27 mouse cellular contexts compared by ENCODE assay signal in the genomic region with DNA sequence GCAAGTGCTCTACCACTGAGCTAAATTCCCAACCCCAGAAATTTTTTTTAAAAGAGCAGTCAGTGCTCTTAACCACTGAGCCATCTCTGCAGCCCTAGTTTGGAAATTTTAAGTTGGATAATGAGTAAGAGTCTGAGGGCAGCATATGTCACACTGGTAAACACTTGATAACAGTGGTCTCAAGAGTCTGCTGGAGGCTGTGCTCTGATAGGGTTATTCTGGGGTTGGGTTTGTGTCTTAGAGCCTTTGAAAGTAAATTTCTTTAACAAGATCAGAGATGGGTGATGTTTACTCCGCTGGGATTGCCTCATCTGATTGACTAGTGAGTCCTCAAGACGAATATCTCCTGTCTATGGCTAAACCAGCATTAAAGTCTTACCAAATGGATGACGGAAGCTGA. TPM values are rescaled to one million over a fixed set of nuclear protein-coding genes. Genes with fewer than 3 reads are reported as not detected.
A peak's percentile ranks its signal among the peaks of the same experiment; 100 is the strongest.
DNase-seq lines count a peak whose midpoint lies in the region; ATAC-seq and TF ChIP-seq lines count a peak whose summit lies in the region.
"Had no signal": no experiment of that assay in that cellular context is flagged by ENCODE, and none has a peak within 500 bp of the region (broad histone marks: within the 10 kb centered on the region; RNA-seq: fewer than 3 reads in every experiment).

No protein-coding gene starts in this region.

- H3K27me3 ChIP-seq in MEL (ENCODE audit: control insufficient read depth in 1 of 2, insufficient read depth in 2 of 2, low read length in 2 of 2) = no peaks in the 10 kb centered on the region
- no peaks in the 10 kb centered on the region for H3K27me3 ChIP-seq in liver, embryonic 11.5 days (replicated peaks; ENCODE audit: control insufficient read depth, insufficient read depth, low read length)
- H3K27me3 ChIP-seq in liver, embryonic 16.5 days (ENCODE audit: control insufficient read depth, insufficient read depth, low read depth, low read length) = no peaks in the 10 kb centered on the region
- H3K27me3 ChIP-seq: heart, embryonic 13.5 days; kidney, embryonic 15.5 days; megakaryocyte, embryonic 14.5 days; midbrain, embryonic 13.5 days; neural tube, embryonic 13.5 days; stomach, embryonic 15.5 days had no signal

- H3K9ac ChIP-seq in MEL (ENCODE audit: control insufficient read depth, low read depth, low read length, poor library complexity, severe bottlenecking) = no peak overlapping the region
- H3K9ac ChIP-seq in liver, embryonic 11.5 days (ENCODE audit: low read depth, low read length) = no peak overlapping the region
- H3K9ac ChIP-seq in liver, embryonic 16.5 days (ENCODE audit: low read depth, low read length) = peak overlapping the region; percentile 27; the same call in 1 of the 2 replicates
- H3K9ac ChIP-seq: heart, embryonic 13.5 days; kidney, embryonic 15.5 days; midbrain, embryonic 13.5 days; neural tube, embryonic 13.5 days; stomach, embryonic 15.5 days had no signal

- ATAC-seq in liver, embryonic 11.5 days (replicated peaks; ENCODE audit: low FRiP score) = peak; percentile 61
- ATAC-seq in liver, embryonic 16.5 days (ENCODE audit: low read depth) = peak; percentile 43
- ATAC-seq: activated CD4-positive, CD25-positive, alpha-beta regulatory T cell, adult 4 months; CD4-positive, CD25-positive, alpha-beta regulatory T cell, adult 4 months; forebrain, embryonic 16.5 days; hindbrain, embryonic 16.5 days; midbrain, embryonic 13.5 days had no signal

- TF ChIP-seq EP300 in MEL (IDR thresholded peaks at IDR 0.05; ENCODE audit: low read depth in 1 of 2, low read length in 2 of 2) = peak in 1 of 2 experiments; percentile 28; a peak in 1 of 4 replicates

- peak; percentile 52 for DNase-seq in MEL (ENCODE audit: low read depth, low spot score)
- peak; percentile 61 for DNase-seq in c-Kit-positive CD71-positive TER-119-positive erythroid progenitor cells, embryonic 14.5 days (ENCODE audit: low spot score)
- DNase-seq in liver, embryonic 11.5 days (ENCODE audit: low spot score) = no peak
- no peak for DNase-seq in cerebellum, adult 8-10 months
- DNase-seq in cerebellum, adult 9-10 months = no peak
- no peak for DNase-seq in heart, postnatal 10 days
- DNase-seq in adrenal gland, adult (ENCODE audit: inconsistent age in 2 of 2, low spot score in 1 of 2) = no peak
- DNase-seq: adrenal gland, postnatal 10 days; cerebellum, postnatal 10 days; heart, adult 2 months; heart, postnatal 14 days; kidney, adult 18-20 months; kidney, postnatal 36 days; lung, postnatal 36 days; right cerebral cortex, postnatal 4 days had no signal

- H3K27ac ChIP-seq in MEL (ENCODE audit: control insufficient read depth, low read depth, low read length) = no peak overlapping the region
- peak overlapping the region; percentile 13; the same call in 1 of the 2 replicates for H3K27ac ChIP-seq in liver, embryonic 11.5 days (ENCODE audit: low read depth, low read length)
- peak overlapping the region; percentile 81 for H3K27ac ChIP-seq in liver, embryonic 16.5 days (ENCODE audit: low read length)
- H3K27ac ChIP-seq: heart, adult 2 months; heart, embryonic 13.5 days; hindbrain, embryonic 10.5 days; kidney, embryonic 15.5 days; midbrain, embryonic 13.5 days; neural tube, embryonic 13.5 days; stomach, embryonic 15.5 days had no signal

- no peaks in the 10 kb centered on the region for H3K9me3 ChIP-seq in MEL (replicated peaks; ENCODE audit: insufficient read depth, low read length)
- H3K9me3 ChIP-seq in liver, embryonic 11.5 days (ENCODE audit: control insufficient read depth, low read length) = no peaks in the 10 kb centered on the region
- no peaks in the 10 kb centered on the region for H3K9me3 ChIP-seq in liver, embryonic 16.5 days (replicated peaks; ENCODE audit: control insufficient read depth, low read length)
- H3K9me3 ChIP-seq: heart, embryonic 13.5 days; hindbrain, embryonic 10.5 days; kidney, embryonic 15.5 days; megakaryocyte, embryonic 14.5 days; midbrain, embryonic 13.5 days; neural tube, embryonic 13.5 days; stomach, embryonic 15.5 days had no signal

- TF ChIP-seq RAD21 in MEL (IDR thresholded peaks at IDR 0.05; ENCODE audit: low read depth, low read length) = no peak

- intact Hi-C loops in heart, postnatal 10 days (cut with DNase I) = no loop called here

- H3K36me3 ChIP-seq in MEL (ENCODE audit: control insufficient read depth in 1 of 2, insufficient read depth in 2 of 2, low read length in 2 of 2) = peaks cover 0 to 15% of the 10 kb centered on the region in 2 experiments; a peak in 2 of 4 replicates
- no peaks in the 10 kb centered on the region for H3K36me3 ChIP-seq in liver, embryonic 11.5 days (ENCODE audit: control insufficient read depth, insufficient read depth, low read length)
- H3K36me3 ChIP-seq in liver, embryonic 16.5 days (ENCODE audit: control insufficient read depth, insufficient read depth) = no peaks in the 10 kb centered on the region
- H3K36me3 ChIP-seq: heart, embryonic 13.5 days; kidney, embryonic 15.5 days; midbrain, embryonic 13.5 days; neural tube, embryonic 13.5 days; stomach, embryonic 15.5 days had no signal

- peaks cover 0 to 3% of the 10 kb centered on the region in 2 experiments; a peak in 2 of 4 replicates for H3K4me1 ChIP-seq in MEL (ENCODE audit: control insufficient read depth in 1 of 2, insufficient read depth in 2 of 2, low read length in 2 of 2)
- H3K4me1 ChIP-seq in liver, embryonic 11.5 days (replicated peaks; ENCODE audit: control insufficient read depth, insufficient read depth, low read length) = peaks cover 24% of the 10 kb centered on the region
- H3K4me1 ChIP-seq in liver, embryonic 16.5 days (ENCODE audit: control insufficient read depth, low read depth, low read length) = peaks cover 47% of the 10 kb centered on the region
- H3K4me1 ChIP-seq: stomach, embryonic 15.5 days had no signal

- H3K79me2 ChIP-seq in MEL (ENCODE audit: control insufficient read depth, insufficient read depth, low read length, poor library complexity) = peaks cover 27% of the 10 kb centered on the region

- no peak overlapping the region for H3K4me3 ChIP-seq in MEL (ENCODE audit: control insufficient read depth in 1 of 2, insufficient read depth in 1 of 2, low read depth in 2 of 2, low read length in 2 of 2)
- H3K4me3 ChIP-seq in liver, embryonic 11.5 days (ENCODE audit: low read depth, low read length) = no peak overlapping the region
- peak overlapping the region; percentile 14 for H3K4me3 ChIP-seq in liver, embryonic 16.5 days (ENCODE audit: low read depth, low read length)
- H3K4me3 ChIP-seq: heart, adult 2 months; heart, embryonic 13.5 days; hindbrain, embryonic 10.5 days; kidney, embryonic 15.5 days; megakaryocyte, embryonic 14.5 days; midbrain, embryonic 13.5 days; neural tube, embryonic 13.5 days; stomach, embryonic 15.5 days had no signal

- no peak for TF ChIP-seq CTCF in MEL (IDR thresholded peaks at IDR 0.05 in 2 of 3, conservative IDR thresholded peaks at IDR 0.05 in 1 of 3; ENCODE audit: control insufficient read depth in 1 of 3, insufficient read depth in 1 of 3, low read depth in 2 of 3, low read length in 3 of 3, poor library complexity in 1 of 3, severe bottlenecking in 1 of 3)

- TF ChIP-seq POLR2A in MEL (IDR thresholded peaks at IDR 0.05; ENCODE audit: control insufficient read depth in 1 of 2, insufficient read depth in 1 of 2, low read depth in 1 of 2, low read length in 2 of 2, poor library complexity in 1 of 2) = no peak

- 63% methylated on average over 3 of the region's 3 CpGs for WGBS in liver, embryonic 11.5 days
- WGBS in liver, embryonic 16.5 days (ENCODE audit: insufficient replicate concordance) = 50% methylated on average over 3 of the region's 3 CpGs

- no peak overlapping the region for H3K4me2 ChIP-seq in liver, embryonic 11.5 days
- peak overlapping the region; percentile 32; the same call in 1 of the 2 replicates for H3K4me2 ChIP-seq in liver, embryonic 16.5 days (ENCODE audit: low read depth, low read length)
- H3K4me2 ChIP-seq: heart, embryonic 13.5 days; kidney, embryonic 15.5 days; midbrain, embryonic 13.5 days; neural tube, embryonic 13.5 days; stomach, embryonic 15.5 days had no signal

TF ChIP-seq in MEL, 35 proteins besides CTCF, POLR2A, EP300 and RAD21:
- no peak for TF ChIP-seq CHD1 (IDR thresholded peaks at IDR 0.05; ENCODE audit: low read depth, low read length)
- peak; percentile 46; the same call in 1 of the 2 replicates for TF ChIP-seq TAL1 (IDR thresholded peaks at IDR 0.05; ENCODE audit: low read length)
- no peak for TF ChIP-seq MAFK (IDR thresholded peaks at IDR 0.05; ENCODE audit: borderline replicate concordance, low read depth, low read length)
- TF ChIP-seq MEF2A (IDR thresholded peaks at IDR 0.05; ENCODE audit: extremely low read depth, insufficient replicate concordance, low read depth, low read length, poor library complexity, severe bottlenecking) = no peak

RNA-seq across cellular contexts. Expression of a gene that starts 2.0 kb away (rescaled TPM):
- 31.9 and 35.8 TPM in 2 replicates for total RNA-seq in MEL (2012; rRNA removed)
- 10 to 100 TPM; 36.1 to 46.2 TPM for polyA plus RNA-seq in MEL (2012; ENCODE audit: insufficient read depth in 1 of 2, insufficient read length in 2 of 2, low read depth in 1 of 2, low replicate concordance in 2 of 2, missing spikeins in 1 of 2)
- polyA plus RNA-seq in liver, embryonic 11.5 days (2014; fragmentation: Nextera tagmentation; extraction: Ambion mirVana) = 61.4 and 65.0 TPM in 2 replicates
- polyA plus RNA-seq in liver, embryonic 16.5 days (2015; fragmentation: Nextera tagmentation; extraction: Ambion mirVana) = 33.5 and 35.7 TPM in 2 replicates
- 10 to 100 TPM; 66.0 to 66.8 TPM for total RNA-seq in heart, postnatal 10 days (2021)

Comparison
In these comparisons a context has a peak if more than half of its experiments do, and no peak if none do; other contexts are left out.
1. DNase-seq: peak in MEL (single experiment) and c-Kit-positive CD71-positive TER-119-positive erythroid progenitor cells, embryonic 14.5 days (single experiment); none in liver, embryonic 11.5 days (single experiment), cerebellum, adult 8-10 months (single experiment), cerebellum, adult 9-10 months (single experiment), heart, postnatal 10 days (0 of 2) and adrenal gland, adult (0 of 2).